Mouse (Mus musculus) G1E (cell line): ENCODE measurements at regions not wholly inside any gene's neighbourhood (a gene's known extent, or its start where the extent isn't known, plus 50 kb on each side); places are given as distances from the start of the nearest gene placed in this dataset.

ENCODE experiments used
- ATAC-seq: 2 replicates; pipeline ENCODE4 v1.8.0; 2016; ENCODE audit warnings: mild to moderate bottlenecking; ENCODE audit not compliant: insufficient number of reproducible peaks, poor library complexity, low FRiP score, severe bottlenecking; ENCODE audit errors: extremely low read depth
- DNase-seq: peaks from one replicate; pipeline ENCODE4 v3.0.0; 2012; ENCODE audit warnings: low spot score
- H3K27me3 ChIP-seq: 2 replicates; pipeline ENCODE4 v1.6.1; 2012; ENCODE audit warnings: mild to moderate bottlenecking, low read length, inconsistent platforms; ENCODE audit not compliant: insufficient read depth
- H3K36me3 ChIP-seq: replicated peaks from 2 replicates; pipeline ENCODE3; 2012; ENCODE audit warnings: mild to moderate bottlenecking, inconsistent platforms
- H3K4me1 ChIP-seq: 2 replicates; pipeline ENCODE4 v1.6.1; 2012; ENCODE audit warnings: low read depth, low read length, inconsistent platforms, mixed read lengths; ENCODE audit not compliant: insufficient read depth
- H3K4me3 ChIP-seq: 2 replicates; pipeline ENCODE4 v1.5.1; 2012; ENCODE audit warnings: low read depth, mild to moderate bottlenecking, inconsistent platforms, low read length, moderate library complexity, mixed read lengths
- H3K9me3 ChIP-seq: replicated peaks from 2 replicates; pipeline ENCODE4 v1.6.1; 2012; ENCODE audit warnings: inconsistent platforms
- CTCF ChIP-seq: IDR thresholded peaks from 2 replicates; pipeline ENCODE4 v1.5.1; 2012; ENCODE audit warnings: low read depth, low read length, inconsistent platforms, mixed read lengths
- GATA1 ChIP-seq: IDR thresholded peaks from 2 replicates; pipeline ENCODE4 v1.6.1; 2012; ENCODE audit warnings: borderline replicate concordance, low read length, inconsistent platforms, mixed read lengths
- GATA2 ChIP-seq: IDR thresholded peaks from 2 replicates; pipeline ENCODE4 v1.6.1; 2012; ENCODE audit warnings: low read depth, low read length, inconsistent platforms, borderline replicate concordance
- POLR2AphosphoS5 ChIP-seq: IDR thresholded peaks from 2 replicates; pipeline ENCODE4 v1.6.1; 2012; ENCODE audit warnings: low read depth, low read length, inconsistent platforms; ENCODE audit not compliant: insufficient replicate concordance
- TAL1 ChIP-seq: conservative IDR thresholded peaks from 2 replicates; pipeline ENCODE4 v1.6.1; 2012; ENCODE audit warnings: low read depth, low read length, inconsistent platforms, mixed read lengths

DNA sequence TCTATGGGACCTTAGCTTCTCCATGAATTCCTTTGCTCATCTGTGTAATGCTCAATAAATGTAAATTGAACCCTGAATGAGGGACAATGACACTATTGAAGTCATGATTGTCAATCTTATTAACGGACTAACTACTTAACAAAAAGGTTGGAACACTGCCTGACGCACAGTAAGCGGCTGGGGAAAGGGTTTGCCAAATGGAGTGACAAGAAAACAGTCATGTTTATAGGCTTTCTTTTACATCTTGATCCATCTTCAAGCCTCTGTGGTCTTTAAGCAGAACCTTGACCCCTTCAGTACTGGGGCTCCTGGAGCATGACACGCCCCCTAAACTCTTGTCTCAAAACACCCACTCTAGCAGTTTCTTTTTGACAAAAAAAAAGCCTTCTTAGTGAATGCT lies 1326.6 kb upstream of the A1bg start:
- H3K27me3 ChIP-seq, result no peaks in the 10 kb centered on the region
- DNase-seq, result no peak
- H3K4me1 ChIP-seq, result no peaks in the 10 kb centered on the region
- ATAC-seq, result no peak
- peaks cover 4% of the 10 kb centered on the region for H3K36me3 ChIP-seq
- no peak overlapping the region for H3K4me3 ChIP-seq
- H3K9me3 ChIP-seq, result no peaks in the 10 kb centered on the region
- TF ChIP-seq GATA1 (no peak), CTCF (no peak), GATA2 (no peak), TAL1 (no peak), POLR2AphosphoS5 (no peak)

DNA sequence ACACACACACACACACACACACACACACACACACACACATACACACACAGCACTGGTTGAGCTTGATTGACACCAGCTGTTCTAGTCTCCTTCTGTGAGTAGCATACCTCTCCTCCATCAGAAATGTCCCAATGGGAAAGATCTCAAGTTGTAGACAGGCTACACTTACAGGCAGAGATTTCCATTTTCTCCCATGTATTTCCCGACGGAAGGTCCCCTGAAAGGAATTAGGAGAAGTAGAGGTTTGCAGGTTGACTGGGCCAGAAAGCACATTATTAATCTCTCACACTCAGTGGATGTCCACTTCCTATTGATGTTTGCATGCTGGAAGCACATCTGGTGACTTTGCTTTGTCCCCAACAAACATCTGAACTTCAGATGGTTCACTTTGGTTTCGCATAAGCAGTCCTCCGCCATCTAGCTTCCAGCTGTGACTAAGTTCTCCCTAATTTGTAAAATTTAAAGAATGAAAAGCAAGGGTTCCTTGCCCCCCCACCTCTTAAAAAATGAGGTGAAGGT lies 1323.8 kb upstream of the A1bg start:
- DNase-seq (no peak), ATAC-seq (no peak)
- Histone ChIP-seq H3K27me3 (no peaks in the 10 kb centered on the region), H3K4me1 (no peaks in the 10 kb centered on the region), H3K9me3 (no peaks in the 10 kb centered on the region), H3K4me3 (no peak overlapping the region), H3K36me3 (peaks cover 7% of the 10 kb centered on the region)
- no peak for TF ChIP-seq GATA2
- TF ChIP-seq POLR2AphosphoS5, result no peak
- TF ChIP-seq TAL1, result no peak
- no peak for TF ChIP-seq GATA1
- TF ChIP-seq CTCF, result no peak

DNA sequence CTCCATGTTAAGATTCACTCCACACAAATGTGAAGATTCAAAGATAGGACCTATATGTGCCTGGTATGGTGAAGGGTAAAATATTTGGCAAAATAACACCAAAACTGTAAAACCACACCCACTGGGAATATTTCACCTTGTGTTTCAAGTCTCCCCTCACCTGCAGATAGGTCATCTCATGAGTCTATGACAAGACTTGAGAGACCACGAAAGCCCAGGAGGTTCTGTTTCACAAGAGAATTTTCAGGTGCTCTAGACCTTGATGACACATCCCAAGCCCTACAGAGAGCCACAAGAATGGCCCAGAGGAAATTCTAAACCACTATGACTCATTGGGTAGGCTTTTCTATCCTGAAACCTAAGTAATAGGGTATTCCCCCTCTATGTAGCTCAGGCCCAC lies 1322.4 kb upstream of the A1bg start:
- Histone ChIP-seq H3K9me3 (no peaks in the 10 kb centered on the region), H3K4me3 (no peak overlapping the region), H3K36me3 (peaks cover 5% of the 10 kb centered on the region), H3K4me1 (no peaks in the 10 kb centered on the region), H3K27me3 (no peaks in the 10 kb centered on the region)
- TF ChIP-seq CTCF (no peak), TAL1 (no peak), GATA2 (no peak), POLR2AphosphoS5 (no peak), GATA1 (no peak)
- ATAC-seq (no peak), DNase-seq (no peak)

DNA sequence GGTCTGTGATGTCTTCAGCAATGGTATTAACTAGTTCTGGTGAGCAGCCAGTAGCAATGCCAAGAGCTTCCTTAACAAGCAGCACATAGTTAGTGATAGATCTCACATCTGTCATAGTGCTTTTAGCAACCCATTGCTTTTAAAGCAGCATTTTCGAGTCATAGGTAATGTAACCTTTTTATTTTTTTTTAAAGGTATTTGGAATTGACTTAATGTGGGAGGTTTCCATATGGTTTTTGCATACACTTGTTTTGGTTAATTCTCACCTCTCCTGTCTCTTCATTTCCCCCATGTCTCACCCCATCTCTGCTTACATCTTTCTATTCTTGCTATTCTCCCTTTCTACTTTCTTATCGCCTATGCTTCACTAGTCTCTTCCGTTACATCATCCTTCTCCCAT lies 1322.0 kb upstream of the A1bg start:
- H3K36me3 ChIP-seq, result peaks cover 5% of the 10 kb centered on the region

DNA sequence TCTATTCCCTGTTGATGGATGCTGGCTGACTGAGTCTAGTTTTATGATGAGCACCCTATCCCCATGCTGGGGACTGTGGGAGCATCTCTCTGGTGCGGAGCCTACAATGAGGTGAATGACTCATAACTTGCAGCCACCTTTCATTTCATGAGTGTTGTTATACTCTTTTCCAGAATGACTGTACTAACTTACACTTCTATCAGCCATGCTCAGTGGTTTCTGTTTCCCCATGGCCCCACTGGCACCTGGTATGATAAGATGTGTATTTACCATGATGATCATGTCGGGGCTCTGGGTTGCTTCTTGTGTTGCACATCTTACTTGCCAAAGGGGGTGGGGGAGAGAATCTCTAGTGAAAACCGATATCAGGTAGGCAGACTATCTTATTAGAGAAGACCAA lies 1317.2 kb upstream of the A1bg start:
- H3K9me3 ChIP-seq, result no peaks in the 10 kb centered on the region
- H3K36me3 ChIP-seq, result peaks cover 5% of the 10 kb centered on the region
- H3K4me3 ChIP-seq, result no peak overlapping the region
- no peaks in the 10 kb centered on the region for H3K27me3 ChIP-seq
- DNase-seq, result no peak
- H3K4me1 ChIP-seq, result no peaks in the 10 kb centered on the region
- no peak for ATAC-seq
- TF ChIP-seq GATA1 (no peak), TAL1 (no peak), POLR2AphosphoS5 (no peak), GATA2 (no peak), CTCF (no peak)

More for the DNA sequence above, 1322.0 kb upstream of the A1bg start:
- TF ChIP-seq POLR2AphosphoS5, result no peak
- no peak for TF ChIP-seq GATA1
- TF ChIP-seq CTCF, result no peak
- no peak for TF ChIP-seq TAL1
- H3K4me1 ChIP-seq, result no peaks in the 10 kb centered on the region
- DNase-seq, result no peak
- H3K27me3 ChIP-seq, result no peaks in the 10 kb centered on the region
- ATAC-seq, result no peak
- no peaks in the 10 kb centered on the region for H3K9me3 ChIP-seq
- no peak overlapping the region for H3K4me3 ChIP-seq

DNA sequence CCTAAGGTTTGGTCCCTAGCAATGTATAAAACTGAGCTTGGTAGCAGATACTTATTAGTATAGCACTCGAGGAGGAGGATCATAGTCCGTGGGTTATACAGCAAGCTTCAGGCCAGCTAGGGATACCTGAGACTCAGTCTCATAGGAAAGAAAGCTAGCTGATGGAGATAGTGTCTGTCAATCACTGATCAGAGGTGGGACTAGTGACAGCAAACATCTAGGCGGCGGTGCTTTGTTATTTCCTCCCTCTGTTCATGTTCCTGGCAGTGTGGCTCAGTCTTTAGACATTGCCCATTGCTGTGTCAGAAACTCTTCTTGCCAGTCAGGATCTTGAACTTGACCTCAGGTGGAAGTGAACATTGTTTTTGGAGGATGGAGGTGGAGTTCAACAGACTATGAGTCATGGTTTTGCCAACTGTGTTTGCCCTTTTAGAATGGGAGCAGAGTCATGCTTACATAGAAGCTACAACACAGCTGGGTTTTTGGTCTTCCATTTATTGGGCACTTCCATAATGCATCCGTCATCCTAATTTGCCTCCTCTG lies 1315.8 kb upstream of the A1bg start:
- Histone ChIP-seq H3K9me3 (no peaks in the 10 kb centered on the region), H3K36me3 (no peaks in the 10 kb centered on the region), H3K4me1 (no peaks in the 10 kb centered on the region), H3K27me3 (no peaks in the 10 kb centered on the region), H3K4me3 (no peak overlapping the region)
- TF ChIP-seq CTCF (no peak), GATA2 (no peak), POLR2AphosphoS5 (no peak), TAL1 (no peak), GATA1 (no peak)
- no peak for DNase-seq
- no peak for ATAC-seq
